Mouse (Mus musculus) midbrain, embryonic 16.5 days (tissue): ENCODE data around the gene Lce1c. TPM values are rescaled to one million over a fixed set of nuclear protein-coding genes. Genes with fewer than 3 reads are reported as not detected.

Source experiments
- ATAC-seq: fragments of 200-750 bp; cut with Nextera tagmentation; 2 replicates; pipeline ENCODE4 v1.8.0; 2017; ENCODE audit warnings: moderate TSS enrichment
- H3K27ac ChIP-seq: fragments of 300-500 bp; sonication (generic); 2 replicates; pipeline ENCODE4 v1.5.1; 2014; ENCODE audit warnings: mild to moderate bottlenecking, low read length, mixed read lengths
- H3K27me3 ChIP-seq: fragments of 300-500 bp; sonication (generic); 2 replicates; pipeline ENCODE4 v1.6.1; 2014; ENCODE audit warnings: low read depth, low read length, mixed read lengths; ENCODE audit not compliant: control insufficient read depth, insufficient read depth
- H3K36me3 ChIP-seq: fragments of 300-500 bp; sonication (generic); 2 replicates; pipeline ENCODE4 v1.6.1; 2014; ENCODE audit warnings: mild to moderate bottlenecking, low read length, moderate library complexity, mixed read lengths; ENCODE audit not compliant: control insufficient read depth, insufficient read depth
- H3K4me1 ChIP-seq: fragments of 300-500 bp; sonication (generic); 2 replicates; pipeline ENCODE4 v1.6.1; 2014; ENCODE audit warnings: mild to moderate bottlenecking, low read length, mixed read lengths; ENCODE audit not compliant: control insufficient read depth, insufficient read depth
- H3K4me2 ChIP-seq: fragments of 300-500 bp; sonication (generic); 2 replicates; pipeline ENCODE4 v1.6.1; 2014; ENCODE audit warnings: mild to moderate bottlenecking, low read length, mixed read lengths
- H3K4me3 ChIP-seq: fragments of 300-500 bp; sonication (generic); 2 replicates; pipeline ENCODE4 v1.5.1; 2014; ENCODE audit warnings: low read depth, mild to moderate bottlenecking, low read length, moderate library complexity, mixed read lengths
- H3K9ac ChIP-seq: fragments of 300-500 bp; sonication (generic); 2 replicates; pipeline ENCODE4 v1.6.1; 2014; ENCODE audit warnings: low read depth, low read length, mixed read lengths
- H3K9me3 ChIP-seq: fragments of 300-500 bp; sonication (generic); replicated peaks from 2 replicates; pipeline ENCODE4 v1.6.1; 2014; ENCODE audit warnings: mild to moderate bottlenecking, low read length, mixed read lengths; ENCODE audit not compliant: control insufficient read depth, poor library complexity, severe bottlenecking
- WGBS: fragments of 180-500 bp; shearing (Covaris S2); extraction: QIAGEN DNeasy Blood & Tissue Kit; methylation state at CpG from one replicate; pipeline ENCODE4 v1.1.7; 2014; 5-methylcytosine and 5-hydroxymethylcytosine counted together
- polyA plus RNA-seq: library from polyadenylated mRNA; unstranded; fragments of >200 nt; fragmentation: Nextera tagmentation; extraction: Ambion mirVana; gene quantifications from 2 replicates; pipeline ENCODE4 v1.2.1, GENCODE M21; 2015

The Lce1c gene
- polyA plus RNA-seq, 1 experiment from 2014 or later, result not detected

DNA sequence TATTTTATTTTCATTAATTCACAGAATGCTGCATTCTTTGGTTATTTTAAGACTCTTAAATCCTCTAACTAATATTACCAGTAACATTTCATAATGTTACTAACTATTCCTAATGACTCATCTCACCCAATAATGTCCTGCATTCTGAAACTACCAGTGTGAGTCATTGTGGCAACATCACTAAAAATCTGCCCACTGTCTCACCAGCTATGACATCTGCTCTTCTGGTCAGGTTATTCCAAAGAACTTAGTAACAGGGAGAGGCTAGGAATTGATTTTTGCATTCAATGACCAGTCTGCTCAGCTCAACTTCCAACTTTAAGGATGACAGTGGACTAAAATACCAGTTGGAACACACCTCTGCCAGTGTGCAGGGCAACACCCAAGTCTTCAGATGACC, 12.6 kb downstream of the Lce1c start:
- H3K4me2 ChIP-seq, result no peak overlapping the region
- no peaks in the 10 kb centered on the region for H3K4me1 ChIP-seq
- no peaks in the 10 kb centered on the region for H3K36me3 ChIP-seq
- no peaks in the 10 kb centered on the region for H3K27me3 ChIP-seq
- no peak for ATAC-seq
- no peaks in the 10 kb centered on the region for H3K9me3 ChIP-seq
- H3K4me3 ChIP-seq, result no peak overlapping the region
- no peak overlapping the region for H3K9ac ChIP-seq
- no peak overlapping the region for H3K27ac ChIP-seq

DNA sequence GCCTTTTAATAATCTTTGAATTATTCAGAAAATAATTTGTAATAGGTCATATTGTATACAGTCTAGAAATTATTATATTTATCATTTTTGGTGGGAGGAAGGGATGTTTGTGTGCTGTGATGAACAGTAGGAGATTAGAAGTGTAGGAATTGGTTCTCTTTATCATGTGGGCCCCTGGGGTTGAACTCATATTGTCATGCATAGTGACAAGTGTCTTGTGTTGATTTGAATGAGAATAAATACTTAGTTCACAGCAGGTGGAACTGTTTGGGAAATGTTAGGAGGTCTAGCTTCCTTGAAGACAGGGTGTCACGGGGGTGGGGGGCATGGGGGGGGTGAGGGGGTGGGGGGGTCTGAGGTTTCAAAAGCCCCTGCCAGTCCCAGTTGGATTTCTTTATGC, 15.6 kb downstream of the Lce1c start:
- H3K4me1 ChIP-seq, result no peaks in the 10 kb centered on the region
- no peaks in the 10 kb centered on the region for H3K27me3 ChIP-seq
- 0% methylated on average over 1 of the region's 1 CpGs for WGBS
- no peak overlapping the region for H3K27ac ChIP-seq
- H3K4me3 ChIP-seq, result no peak overlapping the region
- no peak for ATAC-seq
- no peak overlapping the region for H3K9ac ChIP-seq
- H3K4me2 ChIP-seq, result no peak overlapping the region
- no peaks in the 10 kb centered on the region for H3K36me3 ChIP-seq
- no peaks in the 10 kb centered on the region for H3K9me3 ChIP-seq

- Histone ChIP-seq H3K4me1 (no peaks in the 10 kb centered on the region), H3K4me3 (no peak within 1 kb of the TSS), H3K27ac (no peak within 1 kb of the TSS), H3K9me3 (no peaks in the 10 kb centered on the region), H3K36me3 (no peaks in the 10 kb centered on the region), H3K27me3 (no peaks in the 10 kb centered on the region), H3K9ac (no peak within 1 kb of the TSS), H3K4me2 (no peak within 1 kb of the TSS)
- WGBS, result 85% methylated on average over 2 of the region's 2 CpGs
- ATAC-seq, result no peak
Observed at GRCm38 (mm10) chr3:92708974-92709373, 29.9 kb downstream of the Lce1c start, which contains the start of gene Lce1e. TSS of gene Lce1e (minus strand) at chr3:92709074.

DNA sequence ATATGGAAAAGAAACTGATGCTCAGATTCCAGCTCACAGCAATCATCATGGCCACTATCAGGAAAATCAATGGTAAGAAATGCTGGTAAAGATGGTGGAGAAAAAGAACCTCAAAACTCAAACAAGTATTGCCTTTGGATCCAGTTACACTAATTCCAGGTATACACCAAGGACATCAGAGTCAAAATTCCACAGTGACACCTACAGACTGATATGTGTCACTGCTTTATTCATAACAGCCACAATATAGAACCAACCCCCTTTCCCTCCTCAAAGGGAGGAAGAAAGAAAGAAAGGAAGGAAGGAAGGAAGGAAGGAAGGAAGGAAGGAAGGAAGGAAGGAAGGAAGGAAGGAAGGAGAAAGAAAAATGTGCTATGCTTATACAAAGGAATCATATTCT, 36.1 kb downstream of the Lce1c start:
- no peak overlapping the region for H3K27ac ChIP-seq
- H3K9ac ChIP-seq, result no peak overlapping the region
- H3K4me2 ChIP-seq, result no peak overlapping the region
- H3K9me3 ChIP-seq, result no peaks in the 10 kb centered on the region
- H3K4me1 ChIP-seq, result no peaks in the 10 kb centered on the region
- no peaks in the 10 kb centered on the region for H3K27me3 ChIP-seq
- no peak overlapping the region for H3K4me3 ChIP-seq
- no peaks in the 10 kb centered on the region for H3K36me3 ChIP-seq
- ATAC-seq, result no peak

- Histone ChIP-seq H3K9ac (no peak within 1 kb of the TSS), H3K4me3 (no peak within 1 kb of the TSS), H3K27ac (no peak within 1 kb of the TSS), H3K27me3 (no peaks in the 10 kb centered on the region), H3K36me3 (no peaks in the 10 kb centered on the region), H3K4me2 (no peak within 1 kb of the TSS), H3K4me1 (no peaks in the 10 kb centered on the region), H3K9me3 (no peaks in the 10 kb centered on the region)
- no peak for ATAC-seq
- 77% methylated on average over 3 of the region's 3 CpGs for WGBS
Observed at GRCm38 (mm10) chr3:92720250-92720649, 41.2 kb downstream of the Lce1c start, which contains the start of gene Lce1f. TSS of gene Lce1f (minus strand) at chr3:92720350.

DNA sequence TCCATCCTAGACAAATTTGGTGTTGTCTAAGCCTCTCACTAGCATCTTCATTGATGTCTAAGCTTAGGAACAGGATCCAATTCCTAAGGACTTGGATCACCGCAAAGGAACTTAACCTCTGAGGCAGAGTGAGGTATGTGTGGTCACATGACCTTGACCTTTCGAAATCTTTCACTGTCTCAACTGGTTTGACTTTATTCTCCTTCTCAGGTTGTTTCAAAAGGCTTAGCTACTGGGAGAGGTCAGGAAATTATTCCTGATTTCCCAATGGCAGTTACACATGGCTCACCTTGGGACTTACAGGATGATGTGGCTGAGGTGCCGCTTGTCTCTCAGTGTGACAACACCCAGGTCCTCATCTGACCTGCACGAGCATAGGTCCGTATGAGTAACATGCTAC, 43.6 kb downstream of the Lce1c start:
- H3K27me3 ChIP-seq, result no peaks in the 10 kb centered on the region
- no peak for ATAC-seq
- WGBS, result 91% methylated on average over 5 of the region's 5 CpGs

More for the DNA sequence above, 43.6 kb downstream of the Lce1c start:
- no peak overlapping the region for H3K4me2 ChIP-seq
- no peaks in the 10 kb centered on the region for H3K9me3 ChIP-seq
- H3K27ac ChIP-seq, result no peak overlapping the region
- H3K9ac ChIP-seq, result no peak overlapping the region
- H3K4me3 ChIP-seq, result no peak overlapping the region
- no peaks in the 10 kb centered on the region for H3K36me3 ChIP-seq
- H3K4me1 ChIP-seq, result no peaks in the 10 kb centered on the region

Other genes with a start within 250 kb of the Lce1c start
- 7.5 and 8.9 TPM in 2 replicates for gene Gm9774, start 249.8 kb upstream of the Lce1c start, polyA plus RNA-seq
- not detected in 2 replicates for gene Sprr2k, start 246.7 kb upstream of the Lce1c start, polyA plus RNA-seq
- gene Sprr1b, start 240.5 kb upstream of the Lce1c start, polyA plus RNA-seq, result not detected in 2 replicates
- gene Sprr3, start 220.5 kb upstream of the Lce1c start, polyA plus RNA-seq, result not detected in 2 replicates
- gene Sprr1a, start 193.4 kb upstream of the Lce1c start, polyA plus RNA-seq, result 0.24 TPM in 1 of 2 replicates, not detected in the other
- not detected in 2 replicates for gene Sprr4, start 178.8 kb upstream of the Lce1c start, polyA plus RNA-seq
- not detected in 2 replicates for gene 2310046K23Rik, start 144.7 kb upstream of the Lce1c start, polyA plus RNA-seq
- gene Ivl, start 105.5 kb upstream of the Lce1c start, polyA plus RNA-seq, result not detected in 2 replicates
- not detected in 2 replicates for gene Smcp, start 90.2 kb upstream of the Lce1c start, polyA plus RNA-seq
- gene 2210017I01Rik, start 71.8 kb upstream of the Lce1c start, polyA plus RNA-seq, result not detected in 2 replicates
- gene Lce6a, start 57.6 kb upstream of the Lce1c start, polyA plus RNA-seq, result not detected in 2 replicates
- gene Lce1a1, start 30.9 kb upstream of the Lce1c start, polyA plus RNA-seq, result not detected in 2 replicates
- gene Lce1b, start 22.3 kb upstream of the Lce1c start, polyA plus RNA-seq, result not detected in 2 replicates
- gene Lce1a2, start 8.9 kb upstream of the Lce1c start, polyA plus RNA-seq, result not detected in 2 replicates
- gene Lce1d, start 8.0 kb downstream of the Lce1c start, polyA plus RNA-seq, result not detected in 2 replicates
- gene Lce1e, start 29.8 kb downstream of the Lce1c start, polyA plus RNA-seq, result not detected in 2 replicates
- not detected in 2 replicates for gene Lce1f, start 41.1 kb downstream of the Lce1c start, polyA plus RNA-seq
- gene Gm38119, start 59.8 kb downstream of the Lce1c start, polyA plus RNA-seq, result not detected in 2 replicates
- not detected in 2 replicates for gene Lce1g, start 73.1 kb downstream of the Lce1c start, polyA plus RNA-seq
- not detected in 2 replicates for gene Lce1h, start 85.8 kb downstream of the Lce1c start, polyA plus RNA-seq
- not detected in 2 replicates for gene Lce1i, start 99.7 kb downstream of the Lce1c start, polyA plus RNA-seq
- gene Lce1j, start 111.3 kb downstream of the Lce1c start, polyA plus RNA-seq, result not detected in 2 replicates
- not detected in 2 replicates for gene Lce1k, start 128.6 kb downstream of the Lce1c start, polyA plus RNA-seq
- not detected in 2 replicates for gene Kprp, start 148.0 kb downstream of the Lce1c start, polyA plus RNA-seq
- gene Lce1l, start 172.0 kb downstream of the Lce1c start, polyA plus RNA-seq, result not detected in 2 replicates
- gene 2310050C09Rik, start 191.0 kb downstream of the Lce1c start, polyA plus RNA-seq, result not detected in 2 replicates
- not detected in 2 replicates for gene Lce3a, start 247.0 kb downstream of the Lce1c start, polyA plus RNA-seq